Mouse (Mus musculus) lung, postnatal 25 days (tissue): ENCODE measurements at regions not wholly inside any gene's neighbourhood (a gene's known extent, or its start where the extent isn't known, plus 50 kb on each side); places are given as distances from the start of the nearest gene placed in this dataset.

Experiments
- DNase-seq: peaks from one replicate; pipeline ENCODE4 v3.0.0; 2022; ENCODE audit warnings: low spot score

- DNase-seq: peak; percentile 6
Observed at GRCm38 (mm10) chr2:11118625-11119024, 53.3 kb upstream of the Prkcq start.

GRCm38 (mm10) chr2:11119301-11119700, 52.6 kb upstream of the Prkcq start:
- peak; percentile 12 for DNase-seq
